Mouse (Mus musculus): ENCODE results near the gene Dapk2. TPM values are rescaled to one million over a fixed set of nuclear protein-coding genes. Genes with fewer than 3 reads are reported as not detected.

Dapk2 gene
- polyA plus RNA-seq, 1 experiment = 11.8 TPM

- Histone ChIP-seq H3K27me3 (replicated peaks; ENCODE audit: control insufficient read depth, insufficient read depth, low read length) (no peaks in the 10 kb centered on the region; the same call in 1 of the 2 replicates), H3K36me3 (ENCODE audit: control insufficient read depth, insufficient read depth, low read length) (no peaks in the 10 kb centered on the region), H3K4me3 (ENCODE audit: insufficient read depth, low read depth, low read length) (peak overlapping the region; percentile 34; the same call in 1 of the 2 replicates), H3K4me1 (ENCODE audit: control insufficient read depth, insufficient read depth, low read length) (peaks cover 12% of the 10 kb centered on the region; the same call in 1 of the 2 replicates), H3K27ac (ENCODE audit: insufficient read depth, low read depth, low read length) (peak overlapping the region; percentile 70)
- TF ChIP-seq POLR2A (IDR thresholded peaks at IDR 0.05; ENCODE audit: low read depth, low read length) (no peak), CTCF (conservative IDR thresholded peaks at IDR 0.05; ENCODE audit: insufficient read depth, insufficient read length, low read depth, low read length) (no peak)
- DNase-seq = peak; percentile 25
- WGBS = 45% methylated on average over 12 of the region's 12 CpGs
These were observed 32.2 kb upstream of the Dapk2 start for GRCm38 (mm10) chr9:66125543-66126455.

GRCm38 (mm10) chr9:66126456-66127192 is 31.4 kb upstream of the Dapk2 start, which contains the start of the genes Snx1 and Ciao2a:
TSS of gene Snx1 (minus strand) at chr9:66126587.
TSS of gene Ciao2a (plus strand) at chr9:66126611.
- TF ChIP-seq CTCF (conservative IDR thresholded peaks at IDR 0.05; ENCODE audit: insufficient read depth, insufficient read length, low read depth, low read length) = no peak
- peak; percentile 14 for TF ChIP-seq POLR2A (IDR thresholded peaks at IDR 0.05; ENCODE audit: low read depth, low read length)
- WGBS = under 1% methylated on average over 34 of the region's 34 CpGs
- H3K36me3 ChIP-seq (ENCODE audit: control insufficient read depth, insufficient read depth, low read length) = no peaks in the 10 kb centered on the region

DNA sequence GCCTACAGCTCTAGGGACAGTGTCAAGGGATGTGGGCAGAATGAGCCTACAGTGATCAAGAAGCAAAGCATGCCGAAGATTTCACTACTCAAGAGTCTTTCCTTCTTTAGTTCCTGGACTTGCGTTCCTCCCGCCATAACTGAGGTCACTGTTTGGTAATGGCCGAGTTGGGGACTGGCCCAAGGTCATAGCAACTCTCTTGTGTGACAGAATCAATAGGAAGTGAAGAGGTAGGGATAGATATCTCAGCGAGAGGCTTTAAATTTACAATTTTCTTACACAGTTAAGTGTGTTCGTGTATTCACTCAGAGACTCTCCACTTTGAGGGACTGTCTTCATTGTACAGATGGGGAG is 30.9 kb upstream of the Dapk2 start:
- TF ChIP-seq POLR2A (IDR thresholded peaks at IDR 0.05; ENCODE audit: low read depth, low read length) = no peak
- TF ChIP-seq CTCF (conservative IDR thresholded peaks at IDR 0.05; ENCODE audit: insufficient read depth, insufficient read length, low read depth, low read length) = no peak
- peak overlapping the region; percentile 22 for H3K27ac ChIP-seq (ENCODE audit: insufficient read depth, low read depth, low read length)
- peaks cover 12% of the 10 kb centered on the region; the same call in 1 of the 2 replicates for H3K4me1 ChIP-seq (ENCODE audit: control insufficient read depth, insufficient read depth, low read length)
- no peaks in the 10 kb centered on the region; the same call in 1 of the 2 replicates for H3K27me3 ChIP-seq (replicated peaks; ENCODE audit: control insufficient read depth, insufficient read depth, low read length)
- H3K36me3 ChIP-seq (ENCODE audit: control insufficient read depth, insufficient read depth, low read length) = no peaks in the 10 kb centered on the region
- DNase-seq = no peak
- WGBS = 25% methylated on average over 6 of the region's 6 CpGs
- H3K4me3 ChIP-seq (ENCODE audit: insufficient read depth, low read depth, low read length) = peak overlapping the region; percentile 79

More at GRCm38 (mm10) chr9:66126456-66127192, 31.4 kb upstream of the Dapk2 start, which contains the start of the genes Snx1 and Ciao2a:
- peaks cover 12% of the 10 kb centered on the region; the same call in 1 of the 2 replicates for H3K4me1 ChIP-seq (ENCODE audit: control insufficient read depth, insufficient read depth, low read length)
- H3K4me3 ChIP-seq (ENCODE audit: insufficient read depth, low read depth, low read length) = peak within 1 kb of the TSS; percentile 79
- DNase-seq = peak; percentile 98
- H3K27ac ChIP-seq (ENCODE audit: insufficient read depth, low read depth, low read length) = peak within 1 kb of the TSS; percentile 70
- no peaks in the 10 kb centered on the region; the same call in 1 of the 2 replicates for H3K27me3 ChIP-seq (replicated peaks; ENCODE audit: control insufficient read depth, insufficient read depth, low read length)

GRCm38 (mm10) chr9:66127884-66128283 is 30.1 kb upstream of the Dapk2 start:
- TF ChIP-seq CTCF (conservative IDR thresholded peaks at IDR 0.05; ENCODE audit: insufficient read depth, insufficient read length, low read depth, low read length) (no peak), POLR2A (IDR thresholded peaks at IDR 0.05; ENCODE audit: low read depth, low read length) (no peak)
- H3K4me1 ChIP-seq (ENCODE audit: control insufficient read depth, insufficient read depth, low read length) = peaks cover 10% of the 10 kb centered on the region; the same call in 1 of the 2 replicates
- no peak overlapping the region for H3K27ac ChIP-seq (ENCODE audit: insufficient read depth, low read depth, low read length)
- no peaks in the 10 kb centered on the region; the same call in 1 of the 2 replicates for H3K27me3 ChIP-seq (replicated peaks; ENCODE audit: control insufficient read depth, insufficient read depth, low read length)
- DNase-seq = no peak
- no peak overlapping the region for H3K4me3 ChIP-seq (ENCODE audit: insufficient read depth, low read depth, low read length)
- H3K36me3 ChIP-seq (ENCODE audit: control insufficient read depth, insufficient read depth, low read length) = no peaks in the 10 kb centered on the region
- 93% methylated on average over 4 of the region's 4 CpGs for WGBS

GRCm38 (mm10) chr9:66131466-66131865 is 26.6 kb upstream of the Dapk2 start:
- DNase-seq = no peak
- TF ChIP-seq POLR2A (IDR thresholded peaks at IDR 0.05; ENCODE audit: low read depth, low read length) = no peak
- peaks cover 3% of the 10 kb centered on the region; the same call in 1 of the 2 replicates for H3K36me3 ChIP-seq (ENCODE audit: control insufficient read depth, insufficient read depth, low read length)

GRCm38 (mm10) chr9:66135967-66136366 is 22.1 kb upstream of the Dapk2 start:
- TF ChIP-seq POLR2A (IDR thresholded peaks at IDR 0.05; ENCODE audit: low read depth, low read length) (no peak), CTCF (conservative IDR thresholded peaks at IDR 0.05; ENCODE audit: insufficient read depth, insufficient read length, low read depth, low read length) (peak; percentile 59)
- H3K4me1 ChIP-seq (ENCODE audit: control insufficient read depth, insufficient read depth, low read length) = no peaks in the 10 kb centered on the region
- H3K36me3 ChIP-seq (ENCODE audit: control insufficient read depth, insufficient read depth, low read length) = peaks cover 6% of the 10 kb centered on the region; the same call in 1 of the 2 replicates
- no peaks in the 10 kb centered on the region for H3K27me3 ChIP-seq (replicated peaks; ENCODE audit: control insufficient read depth, insufficient read depth, low read length)
- peak; percentile 15 for DNase-seq
- 37% methylated on average over 4 of the region's 4 CpGs for WGBS
- no peak overlapping the region for H3K4me3 ChIP-seq (ENCODE audit: insufficient read depth, low read depth, low read length)
- H3K27ac ChIP-seq (ENCODE audit: insufficient read depth, low read depth, low read length) = no peak overlapping the region

More at GRCm38 (mm10) chr9:66131466-66131865, 26.6 kb upstream of the Dapk2 start:
- Histone ChIP-seq H3K27ac (ENCODE audit: insufficient read depth, low read depth, low read length) (no peak overlapping the region), H3K4me3 (ENCODE audit: insufficient read depth, low read depth, low read length) (no peak overlapping the region), H3K27me3 (replicated peaks; ENCODE audit: control insufficient read depth, insufficient read depth, low read length) (no peaks in the 10 kb centered on the region), H3K4me1 (ENCODE audit: control insufficient read depth, insufficient read depth, low read length) (0 out of 2 replicates have a peak, but pooled peaks cover 3% of the 10 kb centered on the region)
- 95% methylated on average over 2 of the region's 2 CpGs for WGBS
